Mouse (Mus musculus): Measurements from ENCODE around the gene Kdf1.
A peak's percentile ranks its signal among the peaks of the same experiment; 100 is the strongest.

Kdf1 gene

GRCm38 (mm10) chr4:133553448-133554330, 34.9 kb downstream of the Kdf1 start:
- DNase-seq (ENCODE audit: low spot score): no peak

GRCm38 (mm10) chr4:133557041-133557717, 38.4 kb downstream of the Kdf1 start:
- no peak for DNase-seq (ENCODE audit: low spot score)

- DNase-seq (ENCODE audit: low spot score): no peak
These were observed 41.1 kb downstream of the Kdf1 start for GRCm38 (mm10) chr4:133559846-133560245.

GRCm38 (mm10) chr4:133561622-133562021, 42.9 kb downstream of the Kdf1 start:
- DNase-seq (ENCODE audit: low spot score): no peak

GRCm38 (mm10) chr4:133563123-133563571, 44.4 kb downstream of the Kdf1 start:
- DNase-seq (ENCODE audit: low spot score): peak; percentile 88

- no peak for DNase-seq (ENCODE audit: low spot score)
These were observed 48.5 kb downstream of the Kdf1 start for GRCm38 (mm10) chr4:133567251-133567650.

GRCm38 (mm10) chr4:133569291-133570065, 50.7 kb downstream of the Kdf1 start:
- DNase-seq (ENCODE audit: low spot score): no peak

GRCm38 (mm10) chr4:133570066-133570466, 51.3 kb downstream of the Kdf1 start:
- DNase-seq (ENCODE audit: low spot score): no peak

GRCm38 (mm10) chr4:133574070-133574842, 55.5 kb downstream of the Kdf1 start, which contains the start of gene Gpatch3:
Gene Gpatch3, plus strand, starts transcription at chr4:133574745.
- peak; percentile 94 for DNase-seq (ENCODE audit: low spot score)

- DNase-seq (ENCODE audit: low spot score): no peak
These were observed 56.1 kb downstream of the Kdf1 start for GRCm38 (mm10) chr4:133574843-133575202.

GRCm38 (mm10) chr4:133577983-133578382, 59.2 kb downstream of the Kdf1 start:
- DNase-seq (ENCODE audit: low spot score): no peak
